Mouse (Mus musculus) inflammation-experienced regulatory T-cells, adult 6 months (primary cell): Measurements from ENCODE around the gene Dap. TPM values are rescaled to one million over a fixed set of nuclear protein-coding genes. Genes with fewer than 3 reads are reported as not detected.

Source experiments
- ATAC-seq: one replicate; pipeline ENCODE4 v1.8.0; 2017
- polyA plus RNA-seq, 3 experiments: library from polyadenylated mRNA; unstranded; fragments of 100-300 nt; shearing (Covaris generic); gene quantifications; one replicate each; pipeline ENCODE4 v1.2.1; 2017

The Dap gene
- polyA plus RNA-seq, 3 experiments from 2014 or later = 86.5 to 188 (median 106) TPM

DNA sequence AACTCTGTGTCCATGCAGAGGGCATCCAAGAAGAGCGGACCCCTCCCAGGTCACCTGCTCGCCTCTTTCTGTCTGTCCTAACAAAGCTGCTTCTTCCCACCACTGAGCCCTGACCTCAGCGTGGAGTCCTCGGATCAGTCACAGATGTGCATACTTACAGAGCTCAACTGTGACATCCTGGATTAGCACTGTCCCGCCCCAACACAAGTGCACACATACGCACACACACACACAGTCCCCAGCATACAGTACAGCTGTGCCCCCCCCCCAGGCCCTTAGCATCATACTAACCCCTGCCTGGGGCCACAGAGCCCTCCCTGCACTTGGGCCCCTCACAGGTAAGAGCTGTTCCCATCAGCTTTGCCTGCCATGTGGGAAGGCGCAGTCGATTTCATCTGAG is 41.3 kb downstream of the Dap start:
- no peak for ATAC-seq

GRCm38 (mm10) chr15:31265845-31266244 is 41.7 kb downstream of the Dap start:
- ATAC-seq = no peak

GRCm38 (mm10) chr15:31268148-31268547 is 44.0 kb downstream of the Dap start:
- ATAC-seq = no peak

DNA sequence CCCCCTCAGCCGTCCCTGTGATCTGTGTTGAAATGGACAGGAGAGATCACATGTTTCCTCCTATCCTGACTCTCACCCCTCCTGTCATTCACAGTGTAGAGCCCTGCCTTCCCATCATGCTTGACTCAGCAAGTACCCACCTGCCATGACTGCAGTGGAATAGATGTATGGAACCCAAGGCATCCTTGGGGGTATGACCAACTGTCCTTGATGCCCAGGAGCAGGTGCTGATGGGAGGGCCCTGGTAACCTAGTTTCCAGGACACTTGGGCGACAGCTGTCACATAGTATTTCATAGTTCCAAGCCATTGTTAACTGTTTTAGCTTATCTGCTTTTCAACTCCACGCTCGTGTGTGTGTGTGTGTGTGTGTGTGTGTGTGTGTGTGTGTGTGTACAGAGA is 45.4 kb downstream of the Dap start:
- ATAC-seq = no peak

DNA sequence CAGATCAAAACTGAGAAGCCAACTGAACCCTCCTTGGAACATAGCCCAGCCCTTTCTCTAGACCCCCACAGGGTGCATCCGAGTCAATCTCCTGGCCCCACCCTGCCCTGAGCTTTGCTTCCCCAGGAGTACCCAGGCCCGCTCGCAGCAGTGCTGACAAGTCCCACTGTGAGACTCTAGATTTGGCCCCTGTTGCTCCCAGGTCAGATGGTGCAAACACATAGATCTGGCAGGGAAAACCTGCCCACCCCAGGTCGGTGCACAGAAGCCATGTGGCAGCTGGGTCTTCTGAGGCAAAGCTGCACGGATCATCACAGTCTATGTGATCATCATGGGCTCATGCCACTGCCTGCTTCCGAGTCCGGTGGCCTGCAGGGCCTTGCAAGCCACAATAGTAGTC is 48.6 kb downstream of the Dap start:
- no peak for ATAC-seq

DNA sequence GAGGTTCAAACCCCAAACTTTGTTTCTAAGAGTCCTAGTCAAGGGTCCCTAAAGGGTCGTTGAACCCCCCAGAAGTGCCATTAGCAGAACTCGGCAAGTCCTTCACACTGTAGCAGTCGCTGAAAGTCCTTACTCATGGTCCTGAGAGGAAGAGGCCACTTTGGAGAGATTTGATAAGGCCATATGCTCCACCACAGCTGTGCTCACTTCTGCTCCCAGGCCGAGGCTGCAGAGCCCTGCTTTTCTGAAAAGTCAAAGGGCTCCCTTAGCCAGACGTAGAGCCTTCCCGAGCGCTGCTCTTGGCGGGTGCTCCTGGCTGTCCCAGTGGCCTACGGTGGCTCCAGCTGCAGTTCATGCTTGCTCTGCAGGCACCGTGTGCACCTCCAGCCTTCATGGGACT is 49.4 kb downstream of the Dap start:
- ATAC-seq = no peak

DNA sequence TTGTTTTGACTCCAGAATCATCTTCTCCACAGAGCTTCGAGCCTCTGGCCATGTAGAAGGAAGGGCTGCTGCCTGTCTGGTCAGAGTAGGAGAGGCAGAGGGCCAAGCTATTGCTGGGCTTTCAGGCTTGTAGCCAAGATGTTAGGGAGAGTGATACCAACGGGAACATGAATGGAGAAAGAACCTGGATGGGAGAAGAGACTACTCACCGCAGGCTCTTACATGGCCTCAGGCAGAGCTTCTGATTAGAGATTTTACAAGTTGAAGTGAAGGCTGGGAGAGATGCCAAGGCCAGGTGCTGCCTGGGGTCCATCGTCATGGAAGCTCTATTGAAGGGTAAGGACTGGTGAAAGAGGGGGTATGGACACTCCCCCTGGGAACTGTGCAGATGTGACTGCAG is 54.0 kb downstream of the Dap start:
- ATAC-seq = no peak

- no peak for ATAC-seq
Observed at GRCm38 (mm10) chr15:31279120-31279519, 55.0 kb downstream of the Dap start.

GRCm38 (mm10) chr15:31279577-31280004 is 55.5 kb downstream of the Dap start:
- ATAC-seq = peak; percentile 89

- no peak for ATAC-seq
Observed at GRCm38 (mm10) chr15:31280059-31280458, 55.9 kb downstream of the Dap start.

GRCm38 (mm10) chr15:31280683-31281082 is 56.6 kb downstream of the Dap start:
- no peak for ATAC-seq

- no peak for ATAC-seq
Observed at GRCm38 (mm10) chr15:31281830-31282229, 57.7 kb downstream of the Dap start.

- ATAC-seq = no peak
Observed at GRCm38 (mm10) chr15:31282353-31282752, 58.2 kb downstream of the Dap start.

DNA sequence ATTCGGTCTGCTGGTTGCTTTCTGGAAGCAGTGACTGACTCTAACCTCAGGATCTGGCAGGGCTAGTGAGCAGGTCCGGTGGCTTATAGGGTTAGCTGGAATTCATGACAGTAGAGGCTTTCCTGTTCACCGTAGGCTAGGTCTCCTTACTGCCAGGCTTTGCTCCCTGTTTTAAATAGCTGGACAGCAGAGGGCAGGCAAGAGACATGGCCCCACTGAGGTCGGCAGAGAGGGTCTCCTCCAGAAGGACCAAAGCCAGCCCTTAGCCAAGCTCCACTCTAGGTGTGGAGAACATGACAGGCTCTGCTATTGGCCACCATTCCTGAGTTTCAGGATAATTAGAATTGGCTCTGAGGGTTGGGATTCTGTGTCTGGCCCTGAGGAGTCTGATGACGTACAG is 60.0 kb downstream of the Dap start:
- no peak for ATAC-seq

GRCm38 (mm10) chr15:31284922-31285631 is 61.0 kb downstream of the Dap start:
- no peak for ATAC-seq

GRCm38 (mm10) chr15:31285695-31286094 is 61.6 kb downstream of the Dap start:
- ATAC-seq = no peak

DNA sequence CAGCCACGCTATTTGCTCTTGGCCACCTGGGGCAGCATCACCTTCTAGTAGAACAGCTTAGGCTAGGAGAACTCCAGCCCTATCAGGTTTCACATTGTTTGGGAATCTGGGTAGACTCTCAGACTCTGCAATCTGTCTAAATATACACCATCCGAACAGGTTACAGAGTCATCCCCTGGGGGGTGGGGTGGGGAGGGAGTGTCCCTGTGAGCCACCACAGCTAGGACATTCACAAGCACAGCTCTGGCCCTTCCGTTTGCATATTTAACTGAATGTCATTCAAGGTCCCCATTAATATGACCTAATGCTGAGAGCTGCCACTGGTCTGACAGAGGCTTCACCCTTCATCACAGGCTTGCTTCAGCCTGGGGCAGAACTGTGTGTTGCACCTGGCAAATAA is 68.5 kb downstream of the Dap start:
- no peak for ATAC-seq

DNA sequence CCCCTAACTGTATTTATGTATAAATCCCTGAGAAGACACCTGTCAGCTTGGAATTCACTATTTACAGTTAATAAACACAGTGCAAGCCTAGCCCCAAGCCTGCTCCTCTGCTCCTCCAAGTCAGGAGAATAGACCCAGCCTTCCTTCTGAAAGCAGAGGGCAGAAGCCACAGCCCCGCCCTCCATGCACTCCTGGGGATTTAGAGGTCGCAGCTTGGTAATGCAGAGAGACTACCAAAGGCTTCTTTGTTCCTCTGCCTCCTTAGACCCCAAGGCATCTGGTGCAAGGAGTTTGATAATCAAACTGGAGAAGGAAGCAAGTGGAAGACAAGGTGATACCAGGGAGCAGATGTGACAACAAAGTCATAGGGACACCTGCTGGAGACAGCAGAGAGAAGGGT is 70.2 kb downstream of the Dap start:
- ATAC-seq = no peak

DNA sequence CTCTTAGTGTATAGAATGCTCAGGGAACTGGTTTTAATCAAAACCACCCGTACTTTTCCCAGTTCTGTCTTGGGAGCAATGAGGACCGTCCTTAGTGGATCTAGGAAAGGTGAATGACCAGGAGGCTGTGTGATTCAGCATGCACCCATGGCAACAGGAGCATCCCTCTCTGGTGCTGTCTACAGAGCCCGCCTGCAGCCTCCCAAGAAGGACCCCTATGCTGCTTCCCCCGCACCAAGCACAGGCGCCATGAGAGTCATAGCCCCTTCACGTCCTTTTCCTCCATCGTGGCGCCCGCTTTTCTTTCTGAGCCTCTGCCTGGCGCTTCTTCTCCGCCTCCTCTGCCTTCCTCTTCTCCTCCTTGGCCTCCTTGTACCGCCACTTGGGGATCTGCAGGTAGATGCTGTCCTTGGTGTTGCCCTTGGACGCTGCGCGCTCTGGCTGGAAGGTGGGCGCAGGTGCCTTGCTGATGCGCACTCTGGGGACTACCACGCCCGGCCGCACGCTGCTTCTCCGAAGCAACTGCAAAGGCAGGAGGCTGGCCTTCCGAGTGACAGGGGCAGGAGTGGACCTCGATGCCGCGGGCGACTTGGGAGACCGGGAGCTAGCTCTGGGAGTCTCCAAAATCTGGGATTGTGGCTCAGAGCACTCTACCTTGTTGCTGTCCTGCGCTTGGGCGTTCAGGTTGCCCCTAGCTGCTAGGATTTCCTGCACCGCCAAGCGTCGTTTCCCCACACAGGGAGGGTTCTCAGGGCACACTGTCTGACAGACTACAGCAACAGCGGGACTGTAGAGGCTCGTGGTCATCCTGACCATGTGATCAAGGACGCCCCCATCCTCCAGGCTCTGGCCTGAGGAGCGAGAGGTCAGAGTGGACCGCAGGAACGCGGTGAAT is 73.0 kb downstream of the Dap start:
- no peak for ATAC-seq

- ATAC-seq = no peak
Observed at GRCm38 (mm10) chr15:31297777-31298137, 73.6 kb downstream of the Dap start.

- no peak for ATAC-seq
Observed at GRCm38 (mm10) chr15:31299258-31299917, 75.3 kb downstream of the Dap start.

DNA sequence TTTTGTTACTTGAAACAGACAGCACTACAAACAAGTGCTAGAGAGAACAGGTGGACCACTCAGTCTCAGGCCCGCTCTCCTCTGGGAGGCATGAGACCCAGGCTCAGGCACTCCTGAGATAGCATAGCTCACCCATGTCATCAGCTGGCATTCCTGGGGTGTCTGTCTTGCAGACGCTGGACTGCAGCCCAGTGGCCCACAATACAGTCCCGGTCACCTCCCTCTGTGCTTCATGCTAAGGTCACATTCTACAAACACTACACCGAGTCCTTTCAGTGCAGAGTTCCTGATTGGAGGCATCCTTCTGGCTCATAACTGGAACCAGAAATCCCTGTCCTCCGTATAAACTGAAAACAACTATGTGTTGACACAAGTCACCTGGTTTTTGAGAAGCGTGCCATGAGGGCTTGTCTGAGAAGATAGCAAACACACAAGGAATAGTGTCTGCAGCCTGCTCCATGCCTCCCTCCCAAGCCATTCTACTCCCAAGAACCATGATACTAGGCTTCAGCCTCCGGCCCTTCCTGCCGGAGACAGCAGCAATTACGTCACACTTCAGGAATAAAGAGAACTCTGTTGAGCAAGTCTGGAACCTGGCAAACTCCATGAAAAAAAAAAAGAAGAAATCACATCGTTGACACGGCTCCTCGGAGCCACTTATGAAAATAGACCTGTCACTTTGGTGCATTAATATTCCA is 78.3 kb downstream of the Dap start:
- no peak for ATAC-seq

DNA sequence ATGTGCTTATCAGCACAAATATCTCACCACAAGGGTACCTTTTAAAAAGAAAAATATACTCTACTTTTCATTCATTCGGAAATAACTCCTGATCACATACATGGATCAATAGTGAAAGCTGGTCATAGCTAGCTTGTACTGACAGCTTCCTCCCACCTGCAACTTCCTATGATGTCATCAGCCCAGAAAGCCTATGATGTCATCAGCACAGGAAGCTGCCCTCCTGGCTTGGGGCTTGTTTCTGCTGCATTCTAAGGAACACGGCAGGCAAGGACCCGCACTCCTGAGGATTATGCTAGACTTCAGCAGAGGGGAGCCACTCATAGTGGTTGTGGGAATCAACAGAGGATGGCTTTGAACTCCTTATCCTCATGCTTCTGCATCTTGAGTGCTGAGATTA is 80.2 kb downstream of the Dap start:
- no peak for ATAC-seq
